10 mouse cellular contexts compared by ENCODE assay signal in genomic region chr3:144107664-144108063, GRCm38 (mm10).
DNase-seq lines count a peak whose midpoint lies in the region; ATAC-seq lines count a peak whose summit lies in the region.
"Had no signal": no experiment of that assay in that cellular context is flagged by ENCODE, and none has a peak within 500 bp of the region (broad histone marks: within the 10 kb centered on the region; RNA-seq: fewer than 3 reads in every experiment).

No protein-coding gene starts in this region.

- H3K27me3 ChIP-seq in midbrain, embryonic 11.5 days (ENCODE audit: control insufficient read depth, insufficient read depth, low read length): no peaks in the 10 kb centered on the region
- no peaks in the 10 kb centered on the region for H3K27me3 ChIP-seq in midbrain, embryonic 10.5 days (ENCODE audit: low read depth, poor library complexity, severe bottlenecking)
- H3K27me3 ChIP-seq in kidney, embryonic 16.5 days (ENCODE audit: insufficient read depth, low read length): no peaks in the 10 kb centered on the region
- H3K27me3 ChIP-seq: embryonic facial prominence, embryonic 15.5 days; liver, embryonic 15.5 days had no signal

- intact Hi-C loops in left cerebral cortex, postnatal 10 days (cut with DNase I): no loop called here

- DNase-seq in midbrain, embryonic 11.5 days (ENCODE audit: low spot score, missing footprints): no peak
- DNase-seq in midbrain, embryonic 10.5 days (ENCODE audit: low spot score): no peak
- peak; percentile 7 to 35 for DNase-seq in frontal cortex, postnatal 10 days (ENCODE audit: low spot score in 2 of 2)
- DNase-seq in left cerebral cortex, postnatal 10 days (ENCODE audit: extremely low spot score in 1 of 2, low spot score in 2 of 2): peak; percentile 23 to 31
- no peak for DNase-seq in lung, postnatal 4 days
- DNase-seq in lung, postnatal 14 days: no peak
- DNase-seq in spleen, adult 18-20 months: no peak

- no peaks in the 10 kb centered on the region for H3K9me3 ChIP-seq in midbrain, embryonic 11.5 days (ENCODE audit: control insufficient read depth, low read length)
- no peaks in the 10 kb centered on the region for H3K9me3 ChIP-seq in midbrain, embryonic 10.5 days (replicated peaks)
- H3K9me3 ChIP-seq in kidney, embryonic 16.5 days (ENCODE audit: low read length): no peaks in the 10 kb centered on the region
- H3K9me3 ChIP-seq: embryonic facial prominence, embryonic 15.5 days; liver, embryonic 15.5 days had no signal

- H3K9ac ChIP-seq in midbrain, embryonic 11.5 days (ENCODE audit: low read length): no peak overlapping the region
- no peak overlapping the region for H3K9ac ChIP-seq in kidney, embryonic 16.5 days (replicated peaks; ENCODE audit: low read length)
- H3K9ac ChIP-seq: embryonic facial prominence, embryonic 15.5 days; liver, embryonic 15.5 days had no signal

- H3K36me3 ChIP-seq in midbrain, embryonic 11.5 days (ENCODE audit: control insufficient read depth, insufficient read depth, low read length): no peaks in the 10 kb centered on the region
- no peaks in the 10 kb centered on the region for H3K36me3 ChIP-seq in midbrain, embryonic 10.5 days
- no peaks in the 10 kb centered on the region for H3K36me3 ChIP-seq in kidney, embryonic 16.5 days (ENCODE audit: insufficient read depth, low read length)
- H3K36me3 ChIP-seq: embryonic facial prominence, embryonic 15.5 days; liver, embryonic 15.5 days had no signal

- no peaks in the 10 kb centered on the region for H3K4me1 ChIP-seq in midbrain, embryonic 11.5 days (ENCODE audit: control insufficient read depth, insufficient read depth, low read length)
- H3K4me1 ChIP-seq in midbrain, embryonic 10.5 days: no peaks in the 10 kb centered on the region
- no peaks in the 10 kb centered on the region for H3K4me1 ChIP-seq in kidney, embryonic 16.5 days (ENCODE audit: insufficient read depth, low read length)
- H3K4me1 ChIP-seq: embryonic facial prominence, embryonic 15.5 days; liver, embryonic 15.5 days had no signal

- H3K4me2 ChIP-seq in midbrain, embryonic 11.5 days: no peak overlapping the region
- no peak overlapping the region for H3K4me2 ChIP-seq in kidney, embryonic 16.5 days (replicated peaks; ENCODE audit: low read depth, low read length)
- H3K4me2 ChIP-seq: embryonic facial prominence, embryonic 15.5 days; liver, embryonic 15.5 days had no signal

- no peak overlapping the region for H3K4me3 ChIP-seq in midbrain, embryonic 11.5 days (ENCODE audit: low read depth, low read length)
- no peak overlapping the region for H3K4me3 ChIP-seq in midbrain, embryonic 10.5 days
- H3K4me3 ChIP-seq in kidney, embryonic 16.5 days (ENCODE audit: low read length): no peak overlapping the region
- H3K4me3 ChIP-seq: embryonic facial prominence, embryonic 15.5 days; liver, embryonic 15.5 days had no signal

- H3K27ac ChIP-seq in midbrain, embryonic 11.5 days (ENCODE audit: low read depth, low read length): no peak overlapping the region
- no peak overlapping the region for H3K27ac ChIP-seq in midbrain, embryonic 10.5 days (replicated peaks)
- H3K27ac ChIP-seq in kidney, embryonic 16.5 days (ENCODE audit: low read length): no peak overlapping the region
- H3K27ac ChIP-seq: embryonic facial prominence, embryonic 15.5 days; liver, embryonic 15.5 days had no signal

- ATAC-seq in midbrain, embryonic 11.5 days (ENCODE audit: low FRiP score): 0 out of 2 replicates have a peak, but pooled peaks have one; percentile 16
- ATAC-seq in kidney, embryonic 16.5 days (ENCODE audit: low FRiP score, low TSS enrichment): no peak

- 62% methylated on average over 7 of the region's 7 CpGs for WGBS in midbrain, embryonic 11.5 days
- whole genome bisulfite sequencing in midbrain, embryonic 10.5 days: 72% methylated on average over 7 of the region's 7 CpGs
- 65% methylated on average over 7 of the region's 7 CpGs for WGBS in kidney, embryonic 16.5 days

Comparison
In these comparisons a context has a peak if more than half of its experiments do, and no peak if none do; other contexts are left out.
1. DNase-seq: peak in frontal cortex, postnatal 10 days (2 of 2) and left cerebral cortex, postnatal 10 days (2 of 2); none in midbrain, embryonic 11.5 days (single experiment), midbrain, embryonic 10.5 days (single experiment), lung, postnatal 4 days (0 of 2), lung, postnatal 14 days (single experiment) and spleen, adult 18-20 months (0 of 2).